Mouse (Mus musculus): ENCODE data around the gene Epop.

The Epop gene

DNA sequence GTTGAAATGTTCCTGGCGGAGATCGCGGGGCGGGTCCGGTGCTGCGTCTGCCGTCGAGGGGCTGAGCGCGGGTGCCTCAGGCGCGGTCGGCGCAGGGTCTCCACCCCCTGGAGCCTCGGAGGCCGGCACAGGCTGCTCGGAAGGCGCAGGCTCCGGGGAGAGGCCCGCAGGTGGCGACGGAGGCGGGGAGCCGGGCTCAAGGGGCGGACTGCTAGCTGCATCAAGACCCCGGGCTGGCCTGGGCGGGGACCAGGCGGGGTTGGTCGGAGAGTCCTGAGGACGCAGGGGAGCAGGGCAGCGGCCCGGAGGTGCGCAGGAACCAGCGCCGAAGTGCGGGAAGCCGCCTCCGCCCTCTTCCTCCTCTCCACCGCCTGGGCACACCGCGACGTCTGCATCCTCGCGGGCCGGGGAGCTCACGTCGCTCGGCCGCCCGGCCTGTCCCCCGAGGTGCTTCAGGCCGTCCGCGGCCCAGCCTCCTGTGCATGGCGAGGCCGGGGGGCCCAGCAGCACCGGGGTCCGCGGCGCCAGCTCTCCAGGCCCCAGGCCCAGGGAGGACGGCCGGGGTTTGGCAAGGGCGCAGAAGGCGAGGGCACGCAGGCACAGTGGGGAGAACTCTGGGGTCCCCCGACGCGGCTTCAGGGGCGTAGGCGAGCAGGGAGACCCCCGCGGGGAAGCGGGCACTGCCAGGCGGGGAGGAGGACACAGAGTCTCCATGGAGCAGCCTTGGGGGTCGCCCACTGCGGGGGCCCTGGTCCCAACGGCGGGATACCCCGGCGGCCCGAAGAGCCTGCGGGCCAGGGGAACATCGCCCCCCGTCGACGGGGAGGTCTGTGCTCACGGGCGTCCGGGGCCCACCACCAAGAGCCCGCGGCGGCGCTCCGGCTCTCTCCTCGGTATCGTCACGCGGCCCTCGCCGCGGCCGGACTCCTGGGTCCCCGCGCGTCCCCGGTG, 659 bp downstream of the Epop start:
- in situ Hi-C loops (cut with MboI, MseI), result loop anchor here (5.0 kb wide), 1 partner anchor 68 kb away; no protein-coding TSS in a partner anchor

DNA sequence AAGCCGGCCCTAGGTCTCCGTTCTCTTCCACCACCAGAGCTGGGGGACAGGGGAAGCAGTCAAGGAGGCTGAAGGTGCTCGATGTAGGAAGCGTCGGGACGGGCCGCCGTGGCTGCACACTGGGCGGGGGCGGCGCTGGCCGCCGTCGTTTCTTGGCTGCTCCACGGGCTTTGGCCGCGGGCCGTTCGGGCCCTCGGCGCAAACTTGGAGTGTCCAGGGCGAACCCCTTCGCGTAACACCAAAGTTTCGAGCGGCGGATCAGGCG, 1.3 kb downstream of the Epop start:
- in situ Hi-C loops (cut with MboI, MseI), result loop anchor here (5.0 kb wide), 1 partner anchor 69 kb away; no protein-coding TSS in a partner anchor

DNA sequence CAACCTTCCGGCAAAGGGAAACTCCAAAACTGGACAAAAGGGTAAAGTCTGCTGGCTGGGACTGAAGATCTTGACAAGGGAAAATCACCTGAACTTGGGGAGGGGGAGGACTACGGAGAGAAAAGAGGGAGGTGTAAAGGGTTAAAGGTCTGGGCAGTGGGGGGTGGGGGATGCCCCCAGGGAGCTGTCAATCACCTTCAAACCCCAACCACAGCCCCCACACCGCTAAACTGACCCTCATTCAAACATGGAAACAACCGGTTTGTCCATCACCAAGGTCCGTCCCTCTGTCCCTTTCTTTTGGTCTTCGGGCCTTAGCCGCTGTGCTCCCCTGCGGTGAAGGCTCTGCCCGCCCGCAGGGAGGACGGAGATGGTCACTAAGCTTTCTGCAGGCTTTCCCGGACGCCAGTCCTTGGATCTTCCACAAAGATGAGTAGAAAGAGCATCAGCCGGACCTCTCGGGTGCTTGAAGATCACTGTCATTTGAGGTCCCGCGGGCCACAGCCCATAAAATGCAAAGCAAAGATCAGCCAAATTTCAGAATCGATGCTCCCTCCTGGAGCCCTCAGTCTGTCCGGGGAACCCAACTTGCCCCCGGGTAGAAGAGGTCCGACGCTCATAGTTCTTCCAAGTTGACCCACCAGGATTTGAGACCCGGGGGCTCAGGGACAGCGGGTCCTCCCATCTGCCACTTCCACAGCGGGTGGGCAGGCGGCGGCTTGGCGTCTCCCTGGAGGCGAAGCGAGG, 1.8 kb downstream of the Epop start:
- in situ Hi-C loops (cut with MboI, MseI), result loop anchor here (5.0 kb wide), 1 partner anchor 70 kb away; no protein-coding TSS in a partner anchor

- in situ Hi-C loops (cut with MboI, MseI), result loop anchor here (5.0 kb wide), 1 partner anchor 70 kb away; no protein-coding TSS in a partner anchor
These were observed 2.7 kb downstream of the Epop start for GRCm38 (mm10) chr11:97626850-97627249.

DNA sequence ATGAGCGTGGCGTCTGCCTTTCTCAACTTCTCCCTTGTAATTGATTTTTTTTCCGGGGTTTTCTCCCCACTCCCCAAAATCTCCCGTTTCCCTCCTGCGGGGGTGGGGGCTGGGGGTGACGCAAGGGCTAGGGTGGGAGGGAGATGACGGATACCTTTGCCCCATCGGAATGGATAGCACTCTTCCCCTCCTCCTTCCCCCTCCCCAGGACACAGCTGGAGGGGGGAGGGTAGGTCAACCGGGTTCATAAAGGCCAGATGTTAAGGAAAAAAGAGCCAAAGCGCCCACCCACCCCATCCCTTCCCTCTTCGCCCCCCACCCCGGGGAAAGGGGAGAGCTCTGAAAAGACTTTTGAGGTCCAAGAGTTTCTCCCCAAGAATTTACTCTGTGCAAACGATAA, 3.1 kb downstream of the Epop start:
- in situ Hi-C loops (cut with MboI, MseI), result loop anchor here (5.0 kb wide), 1 partner anchor 71 kb away; no protein-coding TSS in a partner anchor

DNA sequence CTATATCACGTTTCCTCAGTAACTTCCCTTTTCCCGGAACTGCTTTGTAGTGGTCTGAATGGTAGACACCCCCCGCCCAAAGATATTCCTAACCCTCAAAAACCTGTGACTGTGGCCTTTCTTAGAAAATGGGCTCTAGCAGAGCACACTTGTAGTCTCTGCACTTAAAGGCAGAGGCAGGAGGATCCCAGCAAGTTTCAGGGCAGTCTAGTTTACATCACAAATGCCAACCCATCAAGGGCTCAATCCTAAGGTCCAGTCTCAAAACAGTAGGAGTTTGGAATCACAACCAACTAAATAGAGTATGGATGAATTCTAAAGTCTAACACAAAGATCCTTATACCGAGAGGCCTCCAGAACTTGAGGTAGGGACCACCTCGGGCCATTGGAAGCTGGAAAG, 4.0 kb downstream of the Epop start:
- in situ Hi-C loops (cut with MboI, MseI), result loop anchor here (5.0 kb wide), 1 partner anchor 72 kb away; no protein-coding TSS in a partner anchor

DNA sequence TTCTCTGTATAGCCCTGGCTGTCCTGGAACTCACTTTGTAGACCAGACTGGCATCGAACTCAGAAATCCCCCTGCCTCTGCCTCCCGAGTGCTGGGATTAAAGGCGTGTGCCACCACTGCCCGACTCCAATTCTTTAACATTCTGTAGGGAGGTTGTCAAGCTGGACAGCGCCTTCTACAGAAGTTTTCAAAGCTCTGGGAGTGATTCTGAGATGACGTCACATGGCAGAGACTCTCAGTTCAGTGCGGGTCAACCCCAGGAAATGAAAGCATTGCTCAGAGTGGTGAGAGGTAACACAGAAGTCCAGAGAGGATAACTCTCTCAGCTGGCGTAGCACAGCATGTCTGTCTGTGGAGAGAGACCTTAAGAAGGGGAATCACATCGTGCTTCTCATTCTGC, 6.3 kb downstream of the Epop start:
- in situ Hi-C loops (cut with MboI, MseI), result no loop called here

DNA sequence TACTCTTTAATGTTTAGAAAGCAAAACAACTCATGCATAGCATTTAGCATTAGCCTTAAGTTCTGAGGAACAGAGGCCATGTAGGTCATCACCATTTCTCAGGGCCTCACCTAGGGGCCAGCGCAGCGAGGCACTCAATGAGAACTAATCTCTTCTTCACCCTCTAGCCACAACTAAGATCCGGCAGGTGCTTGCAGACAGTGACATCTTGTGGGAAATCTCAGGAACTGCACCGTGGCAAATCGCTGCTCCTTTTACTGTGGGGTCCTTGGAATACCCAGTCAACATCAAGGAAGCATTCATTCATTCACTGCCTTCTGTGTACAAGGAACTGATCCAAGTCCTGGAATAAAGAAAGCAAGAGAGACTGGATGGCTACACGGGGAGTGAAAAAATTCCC, 7.1 kb downstream of the Epop start:
- in situ Hi-C loops (cut with MboI, MseI), result no loop called here

- in situ Hi-C loops (cut with MboI, MseI), result no loop called here
These were observed 10.1 kb downstream of the Epop start for GRCm38 (mm10) chr11:97619391-97619795.

DNA sequence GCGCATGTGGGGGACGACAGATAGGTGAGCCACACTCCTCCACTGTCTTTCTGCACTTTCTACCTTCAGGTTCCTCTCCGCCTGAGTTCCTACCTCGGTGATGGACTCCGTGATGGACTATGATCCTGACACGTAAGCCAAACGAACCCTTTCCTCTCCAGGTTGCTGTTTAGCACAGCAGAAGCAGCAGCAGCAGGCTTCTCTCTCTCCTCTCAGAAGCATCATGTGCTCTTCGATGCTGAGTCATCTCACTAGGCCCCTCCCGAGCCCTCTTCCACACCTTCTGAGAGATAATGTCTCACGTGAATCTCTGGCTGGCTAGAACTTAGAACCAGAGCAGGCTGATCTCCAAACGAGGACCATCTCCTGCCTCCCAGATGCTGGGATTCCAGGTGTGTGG, 11.1 kb downstream of the Epop start:
- in situ Hi-C loops (cut with MboI, MseI), result no loop called here

DNA sequence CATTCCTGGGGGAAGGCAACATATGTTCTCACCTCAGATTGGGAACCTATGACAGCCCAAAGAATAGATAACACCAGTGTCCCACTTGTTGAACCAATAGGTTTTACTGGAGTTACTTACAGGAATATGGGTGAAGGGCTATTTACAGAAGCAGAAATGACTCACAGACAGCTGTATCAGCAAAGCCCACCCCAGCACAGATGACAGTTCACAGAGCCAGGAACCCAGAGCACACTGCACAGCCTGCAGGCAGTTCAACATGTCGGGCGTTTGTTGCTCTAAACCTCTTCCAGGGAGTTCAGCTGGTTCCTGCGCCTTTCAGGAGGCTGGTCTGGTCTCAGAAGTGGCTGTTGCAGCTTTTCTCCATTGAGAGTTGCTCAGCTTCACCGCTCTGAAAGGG, 14.2 kb downstream of the Epop start:
- in situ Hi-C loops (cut with MboI, MseI), result no loop called here

DNA sequence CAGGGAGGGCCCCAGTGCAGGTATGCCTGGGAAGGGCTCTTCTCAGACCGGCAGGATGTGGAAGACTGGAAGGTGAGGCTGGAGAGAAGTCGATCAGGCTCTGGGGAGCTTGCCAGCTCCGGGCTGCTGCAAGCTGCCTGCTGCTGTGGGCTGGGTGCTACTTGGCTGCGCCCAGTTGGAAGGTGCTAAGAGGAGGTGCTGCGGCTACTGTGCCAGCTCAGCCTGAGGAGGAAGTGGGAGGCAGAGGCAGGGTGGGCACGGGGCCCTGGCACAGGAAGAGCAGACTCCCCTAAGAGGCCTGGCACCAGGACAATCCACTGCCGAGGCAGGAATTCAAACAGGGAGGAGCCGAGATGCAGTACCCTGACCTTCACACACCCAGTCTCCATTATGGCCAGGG, 18.4 kb downstream of the Epop start:
- in situ Hi-C loops (cut with MboI, MseI), result no loop called here

DNA sequence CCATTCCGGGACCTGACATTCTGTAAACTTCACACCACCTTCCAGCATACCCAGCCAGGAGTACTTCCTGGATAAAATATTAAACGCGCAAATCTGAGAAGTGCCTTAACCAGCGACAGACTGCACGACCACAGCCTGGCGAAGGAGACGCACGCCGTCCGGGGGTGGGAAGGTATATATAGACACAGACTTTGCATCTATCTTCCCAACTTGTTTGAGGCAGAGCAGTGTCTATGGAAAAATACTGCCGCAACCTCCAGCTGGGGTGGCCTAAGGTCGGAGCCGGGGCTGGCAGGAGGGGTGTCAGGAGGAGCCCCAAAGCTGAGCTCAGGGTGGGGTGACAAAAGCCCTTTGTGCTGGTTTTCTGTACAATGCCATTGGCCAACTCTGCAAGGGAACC, 19.8 kb downstream of the Epop start:
- in situ Hi-C loops (cut with MboI, MseI), result no loop called here

DNA sequence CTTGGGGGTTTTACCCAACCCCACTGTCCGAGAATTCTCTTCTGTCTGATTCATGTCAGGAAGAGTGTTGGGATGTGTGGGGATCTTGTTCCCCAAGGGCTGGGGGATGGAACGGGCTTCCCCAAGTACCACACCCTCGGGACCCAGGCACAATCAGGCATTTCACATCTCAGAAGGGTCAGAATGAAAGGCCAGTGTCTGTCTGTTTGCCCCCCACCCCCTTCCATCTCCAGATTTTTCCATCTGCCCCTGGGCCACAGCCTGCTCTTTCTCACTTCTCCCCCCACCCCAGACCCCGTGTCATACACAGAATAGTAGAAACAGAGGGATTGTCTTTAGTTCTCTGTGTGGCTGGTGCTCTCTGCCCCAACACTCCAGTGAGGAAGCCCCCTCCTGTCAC, 20.6 kb downstream of the Epop start:
- in situ Hi-C loops (cut with MboI, MseI), result no loop called here

GRCm38 (mm10) chr11:97607056-97607725, 22.3 kb downstream of the Epop start:
- in situ Hi-C loops (cut with MboI, MseI), result no loop called here

GRCm38 (mm10) chr11:97603891-97604290, 25.6 kb downstream of the Epop start:
- in situ Hi-C loops (cut with MboI, MseI), result no loop called here

GRCm38 (mm10) chr11:97602223-97602622, 27.3 kb downstream of the Epop start:
- in situ Hi-C loops (cut with MboI, MseI), result no loop called here

GRCm38 (mm10) chr11:97599104-97599503, 30.4 kb downstream of the Epop start:
- in situ Hi-C loops (cut with MboI, MseI), result no loop called here

DNA sequence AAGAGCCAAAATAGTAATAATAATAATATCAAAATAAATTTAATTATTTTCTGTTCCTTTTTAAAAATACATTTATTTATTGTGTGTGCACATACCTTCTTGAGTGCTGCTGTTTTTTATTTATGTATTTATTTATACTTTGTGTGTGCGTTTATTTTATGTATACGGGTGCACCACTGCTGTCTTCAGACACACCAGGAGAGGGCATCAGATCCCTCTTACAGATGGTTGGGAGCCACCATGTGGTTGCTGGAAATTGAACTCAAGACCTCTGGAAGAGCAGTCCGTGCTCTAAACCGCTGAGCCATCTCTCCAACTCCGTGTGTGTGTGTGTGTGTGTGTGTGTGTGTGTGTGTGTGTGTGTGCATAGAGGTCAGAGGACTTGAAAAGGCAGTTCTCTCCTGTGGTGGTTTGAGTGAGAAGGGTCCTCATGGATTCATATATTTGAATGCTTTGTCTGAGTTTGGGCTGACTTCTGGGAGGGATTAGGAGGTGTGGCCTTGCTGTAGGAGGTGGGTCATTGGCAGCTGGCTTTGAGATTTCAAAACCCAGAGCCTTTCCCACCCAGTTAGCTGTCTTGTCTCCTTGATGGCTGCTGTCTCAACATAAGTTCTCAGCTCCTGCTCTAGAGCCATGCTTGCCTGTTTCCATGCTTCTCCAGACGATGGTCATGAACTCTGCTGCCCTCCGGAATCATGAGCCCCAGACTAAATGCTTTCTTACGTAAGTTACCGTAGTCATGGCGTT, 31.4 kb downstream of the Epop start:
- in situ Hi-C loops (cut with MboI, MseI), result no loop called here

DNA sequence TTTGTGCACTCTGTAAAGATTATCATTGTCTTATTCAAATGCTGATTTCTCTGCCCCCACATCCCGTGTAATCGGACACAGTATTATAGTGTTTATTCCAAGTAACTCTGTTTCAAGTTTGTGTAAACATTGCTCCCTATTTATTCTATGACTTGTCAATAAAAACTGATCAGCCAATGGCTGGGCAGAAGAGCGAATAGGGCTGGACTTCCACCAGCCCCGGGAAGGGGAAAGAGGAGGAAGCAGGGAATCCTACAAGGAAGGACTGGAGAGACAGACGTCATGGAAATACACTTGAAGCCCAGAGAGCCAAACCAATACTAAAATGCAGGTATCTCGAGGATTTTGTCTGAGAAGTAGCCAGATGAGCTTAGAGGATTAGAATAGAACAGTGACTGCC, 35.4 kb downstream of the Epop start:
- in situ Hi-C loops (cut with MboI, MseI), result no loop called here

DNA sequence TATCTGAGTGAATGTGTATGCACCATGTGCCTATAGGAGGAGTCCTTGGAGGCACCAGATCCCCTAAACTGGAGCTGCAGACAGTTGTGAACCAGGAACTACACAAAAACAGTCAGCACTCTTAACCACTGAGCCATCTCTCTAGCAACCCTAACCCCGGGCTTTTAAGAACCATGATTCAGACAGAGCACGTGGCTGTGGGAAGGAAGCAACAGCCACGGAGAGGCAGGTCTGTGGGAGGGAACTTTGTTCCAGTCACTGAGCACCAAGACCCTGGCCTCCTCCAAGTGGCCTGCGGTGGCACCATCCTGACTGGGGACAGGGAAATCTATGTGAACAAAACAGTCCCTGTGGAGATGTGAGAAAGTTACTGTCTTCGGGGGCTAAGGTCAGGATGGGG, 37.6 kb downstream of the Epop start:
- in situ Hi-C loops (cut with MboI, MseI), result no loop called here

Measured in T-helper 2 cell (primary cell).